Mouse (Mus musculus): ENCODE results near the gene Clec2g.

GRCm38 (mm10) chr6:128913598-128914254, 20.5 kb upstream of the Clec2g start:
- TF ChIP-seq GATA1 (IDR thresholded peaks at IDR 0.05; ENCODE audit: borderline replicate concordance, low read length) (no peak), FLI1 (IDR thresholded peaks at IDR 0.05; ENCODE audit: low read length) (no peak)

All from megakaryocyte, embryonic 14.5 days (primary cell).